Mouse (Mus musculus) frontal cortex, postnatal 25 days (tissue): ENCODE results near the gene Ablim2.

ENCODE experiments used
- DNase-seq, 2 experiments: peaks; one replicate each; pipeline ENCODE4 v3.0.0; 2022; ENCODE audit warnings: low spot score in 2 of 2

Gene Ablim2

GRCm38 (mm10) chr5:35770246-35770645 lies 12.6 kb downstream of the Ablim2 start:
- no peak for DNase-seq

DNA sequence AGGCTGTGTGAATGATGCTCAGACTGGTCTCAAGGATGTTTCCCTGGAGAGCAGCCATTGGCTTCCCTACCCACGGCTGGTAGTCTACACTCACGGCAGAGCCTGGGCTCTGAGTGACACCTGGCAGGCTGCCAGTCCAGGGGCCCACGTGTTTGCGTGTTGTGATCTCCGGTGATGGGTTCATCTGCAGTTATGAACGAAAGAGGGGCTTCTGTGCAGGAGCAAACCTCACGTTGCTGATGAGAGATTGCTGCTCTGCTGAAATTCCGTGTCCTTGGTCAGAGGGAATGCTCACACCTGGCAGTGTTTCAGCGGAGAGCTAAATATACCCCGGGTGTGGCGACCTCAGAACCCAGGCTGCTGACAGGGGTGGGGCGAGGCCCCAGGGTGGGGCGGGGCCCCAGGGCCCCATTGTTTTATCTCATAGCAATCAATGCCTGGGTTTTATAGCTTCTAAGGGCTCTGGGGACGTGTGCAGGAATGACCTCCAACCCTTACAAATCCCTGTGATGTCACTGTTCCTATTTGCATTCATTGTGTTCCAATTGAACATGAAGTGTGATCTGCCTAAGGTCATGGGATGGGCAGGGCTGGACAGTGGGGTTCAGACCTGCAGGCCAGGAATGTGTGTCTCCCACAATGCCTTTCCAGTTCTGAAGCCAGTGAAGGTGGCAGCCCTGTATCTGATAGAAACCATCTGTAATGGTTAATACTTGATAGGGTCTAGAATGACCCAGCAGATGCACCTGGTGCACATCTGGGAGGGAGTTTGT lies 13.4 kb downstream of the Ablim2 start:
- DNase-seq = no peak

- DNase-seq = no peak
These were observed 15.8 kb downstream of the Ablim2 start for GRCm38 (mm10) chr5:35773274-35774136.

- no peak for DNase-seq
These were observed 16.4 kb downstream of the Ablim2 start for GRCm38 (mm10) chr5:35774137-35774424.

DNA sequence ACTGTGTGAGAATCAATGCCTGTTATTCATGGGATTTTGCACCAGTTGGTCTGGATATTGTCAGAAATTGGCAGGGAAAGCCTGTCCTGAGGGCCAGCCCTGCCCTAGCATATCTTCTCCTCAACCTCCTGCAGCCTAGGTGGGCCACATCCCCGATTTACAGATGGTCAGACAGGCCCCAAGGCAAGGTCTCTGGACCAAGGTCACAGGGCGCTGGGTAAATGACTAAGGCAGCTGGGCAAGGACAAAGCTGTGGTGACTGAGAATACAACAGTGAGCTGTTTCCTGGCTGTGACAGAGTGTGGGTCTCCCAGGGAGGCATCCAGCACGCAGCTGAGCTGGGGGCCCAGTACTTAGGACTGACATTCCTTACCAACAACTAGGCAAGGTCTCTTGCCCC lies 23.4 kb downstream of the Ablim2 start:
- DNase-seq = no peak

GRCm38 (mm10) chr5:35782648-35783180 lies 25.0 kb downstream of the Ablim2 start:
- no peak for DNase-seq

- no peak for DNase-seq
These were observed 28.2 kb downstream of the Ablim2 start for GRCm38 (mm10) chr5:35785853-35786252.

GRCm38 (mm10) chr5:35787847-35788246 lies 30.2 kb downstream of the Ablim2 start:
- DNase-seq = peak in 1 of 2 experiments; percentile 30

DNA sequence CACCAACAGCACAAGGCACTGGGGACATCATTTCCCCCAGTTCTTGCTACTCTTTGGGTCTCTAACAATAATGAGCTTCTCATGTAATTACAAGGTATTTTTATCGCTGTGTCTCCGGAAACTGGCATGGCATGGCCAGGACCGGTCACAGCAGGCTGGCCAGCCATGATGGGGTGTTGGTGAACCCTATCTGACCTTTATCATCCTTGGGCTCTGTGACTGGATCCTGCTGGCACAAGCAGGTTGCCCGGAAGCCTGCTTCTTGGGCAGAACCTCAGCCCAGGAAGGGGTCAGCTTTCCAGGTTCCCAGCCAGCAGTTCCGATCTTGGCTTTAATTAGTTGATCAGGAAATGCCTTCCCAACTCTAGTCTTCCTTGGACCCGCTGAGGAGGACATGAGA lies 31.0 kb downstream of the Ablim2 start:
- no peak for DNase-seq

- no peak for DNase-seq
These were observed 32.0 kb downstream of the Ablim2 start for GRCm38 (mm10) chr5:35789697-35790096.

DNA sequence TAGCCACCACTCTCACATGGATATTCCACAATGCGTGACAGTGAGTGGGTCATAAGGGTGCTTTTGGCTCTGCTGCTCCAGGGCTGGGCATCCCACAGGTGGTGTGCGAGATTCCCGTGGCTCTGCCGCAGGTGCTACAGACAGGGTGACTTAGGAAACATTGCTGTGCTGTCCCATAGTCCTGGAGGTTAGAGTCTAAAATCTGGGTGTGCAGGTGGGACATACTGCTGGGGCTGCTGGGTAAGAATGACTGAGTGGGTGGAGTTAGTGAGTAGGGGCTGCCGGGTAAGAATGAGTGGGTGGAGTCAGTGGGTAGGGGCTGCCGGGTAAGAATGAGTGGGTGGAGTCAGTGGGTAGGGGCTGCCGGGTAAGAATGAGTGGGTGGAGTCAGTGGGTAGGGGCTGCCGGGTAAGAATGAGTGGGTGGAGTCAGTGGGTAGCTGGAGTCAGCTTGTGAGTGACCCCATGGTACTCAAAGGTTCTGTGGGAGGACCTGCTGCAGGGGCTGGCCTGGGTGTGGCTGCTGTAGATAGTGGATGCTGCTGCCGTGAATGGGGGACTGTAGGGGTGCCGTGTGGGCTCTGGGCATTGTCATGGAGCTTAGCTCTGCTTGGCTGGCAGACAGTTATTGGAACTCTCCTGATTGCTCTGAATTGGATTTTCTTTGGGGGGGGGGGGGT lies 32.8 kb downstream of the Ablim2 start:
- no peak for DNase-seq

DNA sequence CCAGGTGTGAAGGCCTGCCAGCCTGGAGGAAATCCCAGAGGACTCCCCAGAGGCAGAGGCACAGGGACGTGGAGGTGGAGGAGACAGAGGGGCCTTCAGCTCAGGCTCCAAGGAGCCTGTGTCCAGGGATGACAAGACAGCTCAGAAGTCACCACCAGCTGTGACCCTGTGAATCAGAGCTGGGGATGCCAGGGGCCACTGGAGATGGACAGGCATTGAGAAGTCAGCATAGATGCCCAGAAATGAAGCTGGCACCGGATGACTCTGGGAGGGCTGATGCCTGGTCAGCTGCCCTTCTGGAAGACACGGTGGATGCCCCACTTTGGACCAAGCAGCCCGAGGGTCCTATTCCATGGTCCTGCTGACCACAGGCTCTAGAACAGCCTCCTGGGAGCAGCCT lies 36.3 kb downstream of the Ablim2 start:
- no peak for DNase-seq

GRCm38 (mm10) chr5:35794942-35795341 lies 37.3 kb downstream of the Ablim2 start:
- DNase-seq = no peak

- peak in 1 of 2 experiments; percentile 53 for DNase-seq
These were observed 37.9 kb downstream of the Ablim2 start for GRCm38 (mm10) chr5:35795481-35796048.

DNA sequence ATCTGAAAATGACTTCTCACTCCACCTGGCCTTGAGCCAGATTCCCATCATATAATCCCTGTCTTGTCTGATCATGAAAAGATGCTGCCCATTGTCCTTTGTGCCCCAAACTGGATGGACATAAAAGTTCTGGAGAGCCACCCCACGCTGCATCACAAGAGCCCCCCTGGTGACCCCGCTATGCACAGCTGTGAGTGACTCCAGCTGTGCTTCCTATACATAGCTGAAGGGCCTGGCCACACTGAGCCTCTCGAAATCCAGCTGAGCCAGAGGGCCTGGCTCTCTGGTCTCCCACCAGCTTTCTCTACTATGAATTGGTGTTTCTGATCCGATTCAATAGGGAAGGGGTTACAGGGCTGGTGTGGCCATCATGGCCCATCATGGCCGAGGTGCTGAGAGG lies 38.5 kb downstream of the Ablim2 start:
- no peak for DNase-seq

GRCm38 (mm10) chr5:35799090-35799489 lies 41.4 kb downstream of the Ablim2 start:
- no peak for DNase-seq

GRCm38 (mm10) chr5:35803416-35803815 lies 45.7 kb downstream of the Ablim2 start:
- no peak for DNase-seq

GRCm38 (mm10) chr5:35804685-35805084 lies 47.0 kb downstream of the Ablim2 start:
- DNase-seq = no peak

DNA sequence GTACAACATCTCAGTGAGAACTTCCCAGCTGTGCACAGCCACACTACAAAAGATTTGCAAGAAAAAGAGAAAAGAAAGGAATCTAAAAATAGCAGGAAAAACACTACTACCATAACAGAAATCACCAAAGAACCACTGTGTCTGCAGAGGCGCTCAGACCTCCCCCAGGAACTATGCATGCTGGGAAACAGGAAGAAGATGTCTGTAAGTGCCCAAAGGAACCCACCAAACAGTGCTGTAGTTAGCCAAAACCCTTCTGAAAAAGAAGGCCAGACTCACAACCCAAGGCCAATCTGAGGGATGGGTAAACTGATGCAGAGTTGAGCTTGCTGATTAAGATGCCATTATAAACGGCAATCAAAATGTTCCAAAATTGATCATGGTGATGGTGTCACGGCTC lies 47.5 kb downstream of the Ablim2 start:
- no peak for DNase-seq

GRCm38 (mm10) chr5:35807018-35807417 lies 49.3 kb downstream of the Ablim2 start:
- no peak for DNase-seq

- no peak for DNase-seq
These were observed 52.8 kb downstream of the Ablim2 start for GRCm38 (mm10) chr5:35810526-35810925.
